Mouse (Mus musculus) liver, postnatal 0 days (tissue): ENCODE measurements around the gene Rmdn2.

Experiments used
- CTCF ChIP-seq: sonication (generic); IDR thresholded peaks from 2 replicates; pipeline ENCODE4 v1.5.1; 2016; ENCODE audit warnings: antibody characterized with exemption, low read depth
- EP300 ChIP-seq: IDR thresholded peaks from 2 replicates; pipeline ENCODE4 v1.6.1; 2016; ENCODE audit warnings: antibody characterized with exemption, low read depth, mild to moderate bottlenecking

DNA sequence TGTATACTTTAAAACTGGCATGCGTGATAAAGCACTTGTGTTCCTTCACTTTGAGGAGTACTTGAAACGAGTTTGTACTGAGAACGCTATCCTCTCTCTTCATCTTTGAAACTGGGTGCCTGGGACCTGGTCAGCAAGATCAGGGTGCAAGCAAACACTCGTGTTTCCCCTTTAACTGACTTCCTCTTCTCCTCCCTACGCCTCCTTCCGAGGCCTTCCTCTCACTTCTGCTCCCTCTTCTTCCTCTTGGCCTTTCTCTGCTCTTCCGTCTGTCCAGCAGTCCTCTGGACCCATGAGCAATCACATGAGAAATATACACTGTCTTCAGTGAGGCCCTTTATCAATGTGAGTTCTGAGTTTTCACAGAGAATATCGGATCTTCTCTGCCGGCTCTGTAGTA, 50.2 kb downstream of the Rmdn2 start:
- no peak for TF ChIP-seq CTCF
- TF ChIP-seq EP300: no peak
